Mouse (Mus musculus): ENCODE data around the gene Tmprss11g. TPM values are rescaled to one million over a fixed set of nuclear protein-coding genes. Genes with fewer than 3 reads are reported as not detected.

Tmprss11g gene
- total and polyA plus RNA-seq, 3 experiments = not detected

DNA sequence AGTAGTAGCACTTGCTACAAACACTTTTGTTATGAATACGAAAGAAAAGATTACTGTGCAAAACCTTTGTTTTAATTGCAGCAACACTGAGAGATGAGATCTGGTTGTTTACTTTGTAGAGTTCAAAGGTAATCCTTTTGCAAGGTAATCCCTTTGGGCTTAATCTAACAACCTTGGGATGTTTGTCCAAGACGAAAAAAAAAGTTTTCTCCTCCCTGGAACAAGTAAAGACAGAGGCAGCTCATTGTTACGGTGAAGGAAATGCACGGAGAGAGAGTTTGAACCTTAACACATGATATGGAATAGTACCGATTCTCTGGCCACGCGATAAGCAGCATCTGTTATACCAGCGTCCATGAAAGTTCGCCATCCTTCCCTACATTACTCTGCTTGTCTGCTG, 44.5 kb downstream of the Tmprss11g start:
- Histone ChIP-seq H3K27me3 (ENCODE audit: control insufficient read depth in 1 of 2, insufficient read depth in 2 of 2, low read length in 2 of 2) (no peaks in the 10 kb centered on the region), H3K4me3 (ENCODE audit: control insufficient read depth in 1 of 2, insufficient read depth in 1 of 2, low read depth in 2 of 2, low read length in 2 of 2) (no peak overlapping the region), H3K9me3 (replicated peaks; ENCODE audit: insufficient read depth, low read length) (no peaks in the 10 kb centered on the region), H3K79me2 (ENCODE audit: control insufficient read depth, insufficient read depth, low read length, poor library complexity) (no peaks in the 10 kb centered on the region), H3K9ac (ENCODE audit: control insufficient read depth, low read depth, low read length, poor library complexity, severe bottlenecking) (no peak overlapping the region), H3K27ac (ENCODE audit: control insufficient read depth, low read depth, low read length) (no peak overlapping the region), H3K36me3 (ENCODE audit: control insufficient read depth in 1 of 2, insufficient read depth in 2 of 2, low read length in 2 of 2) (no peaks in the 10 kb centered on the region), H3K4me1 (ENCODE audit: control insufficient read depth in 1 of 2, insufficient read depth in 2 of 2, low read length in 2 of 2) (no peaks in the 10 kb centered on the region)
- TF ChIP-seq MAFK (IDR thresholded peaks at IDR 0.05; ENCODE audit: borderline replicate concordance, low read depth, low read length) (no peak), TCF12 (IDR thresholded peaks at IDR 0.05; ENCODE audit: low read depth, low read length) (no peak), SIN3A (IDR thresholded peaks at IDR 0.05; ENCODE audit: low read length) (no peak)
- DNase-seq (ENCODE audit: low read depth, low spot score) = no peak

DNA sequence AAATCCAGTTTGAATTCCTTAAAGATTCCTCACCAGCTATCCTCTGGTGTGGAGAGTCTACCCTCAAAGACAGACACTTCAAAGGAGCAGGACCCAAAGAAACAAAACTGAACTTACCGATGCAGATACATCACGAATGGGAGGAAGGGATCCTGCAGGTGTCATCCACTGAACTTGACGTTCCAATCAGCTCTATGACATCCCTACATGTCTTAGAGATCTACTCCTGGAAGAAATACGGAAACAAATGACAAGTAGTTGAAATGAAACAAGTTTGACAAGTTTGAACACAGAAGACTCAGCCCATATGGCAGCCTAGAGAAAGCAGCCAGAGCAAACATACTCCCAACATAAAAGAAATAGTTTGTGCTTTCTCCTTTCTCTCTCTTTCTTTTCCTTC, 49.5 kb downstream of the Tmprss11g start, which contains the start of gene Tmprss11a:
TSS of gene Tmprss11a (minus strand) at position 101 of the 400 bp plus-strand sequence.
- no peak for TF ChIP-seq CHD1 (IDR thresholded peaks at IDR 0.05; ENCODE audit: low read depth, low read length)
- no peak for TF ChIP-seq CHD2 (IDR thresholded peaks at IDR 0.05; ENCODE audit: low read length)
- Histone ChIP-seq H3K4me3 (ENCODE audit: control insufficient read depth in 1 of 2, insufficient read depth in 1 of 2, low read depth in 2 of 2, low read length in 2 of 2) (no peak within 1 kb of the TSS), H3K4me1 (ENCODE audit: control insufficient read depth in 1 of 2, insufficient read depth in 2 of 2, low read length in 2 of 2) (no peaks in the 10 kb centered on the region), H3K27me3 (ENCODE audit: control insufficient read depth in 1 of 2, insufficient read depth in 2 of 2, low read length in 2 of 2) (no peaks in the 10 kb centered on the region), H3K36me3 (ENCODE audit: control insufficient read depth in 1 of 2, insufficient read depth in 2 of 2, low read length in 2 of 2) (no peaks in the 10 kb centered on the region), H3K9ac (ENCODE audit: control insufficient read depth, low read depth, low read length, poor library complexity, severe bottlenecking) (no peak within 1 kb of the TSS), H3K79me2 (ENCODE audit: control insufficient read depth, insufficient read depth, low read length, poor library complexity) (no peaks in the 10 kb centered on the region), H3K9me3 (replicated peaks; ENCODE audit: insufficient read depth, low read length) (no peaks in the 10 kb centered on the region), H3K27ac (ENCODE audit: control insufficient read depth, low read depth, low read length) (no peak within 1 kb of the TSS)
- DNase-seq (ENCODE audit: low read depth, low spot score) = no peak

DNA sequence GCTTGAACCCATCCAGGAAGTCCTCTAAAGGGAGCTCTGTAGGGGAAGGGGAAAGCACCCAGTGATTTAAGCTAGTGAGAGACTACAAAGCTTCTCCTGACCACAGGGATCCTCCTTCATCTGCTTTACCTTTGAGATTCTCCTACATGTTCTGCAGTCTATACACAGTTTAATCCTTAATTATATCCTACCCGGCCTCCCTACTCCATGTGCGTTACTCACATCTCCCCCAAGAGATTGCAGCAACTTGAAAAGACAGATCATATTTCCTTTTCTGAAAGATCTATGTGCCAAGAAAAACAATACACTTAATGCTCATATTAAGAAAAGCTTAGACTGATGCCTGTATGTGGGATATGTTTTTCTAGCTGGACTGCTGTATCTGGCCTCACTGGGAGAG, 79.1 kb downstream of the Tmprss11g start:
- H3K4me1 ChIP-seq (ENCODE audit: control insufficient read depth in 1 of 2, insufficient read depth in 2 of 2, low read length in 2 of 2) = no peaks in the 10 kb centered on the region

DNA sequence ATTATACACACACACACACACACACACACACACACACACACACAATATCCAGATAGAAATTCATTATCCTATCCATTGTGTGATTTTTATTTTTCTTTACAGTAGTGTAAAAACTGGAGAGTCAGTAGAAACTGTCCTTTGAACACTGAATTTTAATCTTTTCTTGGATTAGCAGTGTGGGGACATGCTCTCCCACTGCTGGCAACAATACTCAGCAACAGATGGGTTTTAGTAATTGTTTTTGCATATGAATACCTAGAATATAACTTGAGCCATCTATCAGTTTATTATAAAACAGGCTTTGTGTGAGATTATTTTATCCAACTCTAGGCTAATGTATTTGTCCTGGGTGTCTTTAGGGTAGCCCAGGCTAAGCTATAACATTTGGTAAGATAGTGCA, 79.9 kb downstream of the Tmprss11g start:
- TF ChIP-seq MYB (IDR thresholded peaks at IDR 0.05; ENCODE audit: low read depth, low read length) = no peak
- TF ChIP-seq MAX (IDR thresholded peaks at IDR 0.05; ENCODE audit: low read length) = no peak
- TF ChIP-seq SIN3A (IDR thresholded peaks at IDR 0.05; ENCODE audit: low read length) = no peak
- no peak for TF ChIP-seq ETS1 (IDR thresholded peaks at IDR 0.05; ENCODE audit: low read depth, low read length)
- TF ChIP-seq MAZ (IDR thresholded peaks at IDR 0.05; ENCODE audit: low read depth, low read length) = no peak
- no peak for TF ChIP-seq POLR2AphosphoS2 (IDR thresholded peaks at IDR 0.05; ENCODE audit: low read length)
- TF ChIP-seq NRF1 (IDR thresholded peaks at IDR 0.05; ENCODE audit: insufficient read depth, low read depth, low read length, poor library complexity, severe bottlenecking) = no peak
- no peak for TF ChIP-seq MYC (IDR thresholded peaks at IDR 0.05; ENCODE audit: low read depth, low read length)
- TF ChIP-seq RAD21 (IDR thresholded peaks at IDR 0.05; ENCODE audit: low read depth, low read length) = no peak
- no peak for TF ChIP-seq POLR2AphosphoS5 (IDR thresholded peaks at IDR 0.05; ENCODE audit: borderline replicate concordance, low read depth, low read length)
- TF ChIP-seq CHD1 (IDR thresholded peaks at IDR 0.05; ENCODE audit: low read depth, low read length) = no peak
- no peak for TF ChIP-seq RCOR1 (IDR thresholded peaks at IDR 0.05; ENCODE audit: low read depth, low read length)
- no peak for TF ChIP-seq TBP (IDR thresholded peaks at IDR 0.05; ENCODE audit: low read depth, low read length)
- TF ChIP-seq CTCF (IDR thresholded peaks at IDR 0.05 in 2 of 3, conservative IDR thresholded peaks at IDR 0.05 in 1 of 3; ENCODE audit: control insufficient read depth in 1 of 3, insufficient read depth in 1 of 3, low read depth in 2 of 3, low read length in 3 of 3, poor library complexity in 1 of 3, severe bottlenecking in 1 of 3) = no peak
- TF ChIP-seq BHLHE40 (IDR thresholded peaks at IDR 0.05; ENCODE audit: borderline replicate concordance, low read depth, low read length) = no peak
- no peak for TF ChIP-seq MXI1 (IDR thresholded peaks at IDR 0.05; ENCODE audit: low read depth, low read length)
- TF ChIP-seq HCFC1 (IDR thresholded peaks at IDR 0.05; ENCODE audit: low read depth, low read length) = no peak
- no peaks in the 10 kb centered on the region for H3K4me1 ChIP-seq (ENCODE audit: control insufficient read depth in 1 of 2, insufficient read depth in 2 of 2, low read length in 2 of 2)
- no peak overlapping the region for H3K27ac ChIP-seq (ENCODE audit: control insufficient read depth, low read depth, low read length)
- no peak overlapping the region for H3K4me3 ChIP-seq (ENCODE audit: control insufficient read depth in 1 of 2, insufficient read depth in 1 of 2, low read depth in 2 of 2, low read length in 2 of 2)
- no peaks in the 10 kb centered on the region for H3K79me2 ChIP-seq (ENCODE audit: control insufficient read depth, insufficient read depth, low read length, poor library complexity)
- no peaks in the 10 kb centered on the region for H3K9me3 ChIP-seq (replicated peaks; ENCODE audit: insufficient read depth, low read length)
- H3K9ac ChIP-seq (ENCODE audit: control insufficient read depth, low read depth, low read length, poor library complexity, severe bottlenecking) = no peak overlapping the region
- no peaks in the 10 kb centered on the region for H3K36me3 ChIP-seq (ENCODE audit: control insufficient read depth in 1 of 2, insufficient read depth in 2 of 2, low read length in 2 of 2)
- H3K27me3 ChIP-seq (ENCODE audit: control insufficient read depth in 1 of 2, insufficient read depth in 2 of 2, low read length in 2 of 2) = no peaks in the 10 kb centered on the region
- no peak for DNase-seq (ENCODE audit: low read depth, low spot score)

More for the DNA sequence above, 79.1 kb downstream of the Tmprss11g start:
- TF ChIP-seq NELFE (IDR thresholded peaks at IDR 0.05; ENCODE audit: low read depth, low read length) (no peak), EP300 (IDR thresholded peaks at IDR 0.05; ENCODE audit: low read depth in 1 of 2, low read length in 2 of 2) (no peak), MXI1 (IDR thresholded peaks at IDR 0.05; ENCODE audit: low read depth, low read length) (no peak), ETS1 (IDR thresholded peaks at IDR 0.05; ENCODE audit: low read depth, low read length) (no peak)
- Histone ChIP-seq H3K27ac (ENCODE audit: control insufficient read depth, low read depth, low read length) (no peak overlapping the region), H3K9ac (ENCODE audit: control insufficient read depth, low read depth, low read length, poor library complexity, severe bottlenecking) (no peak overlapping the region), H3K4me3 (ENCODE audit: control insufficient read depth in 1 of 2, insufficient read depth in 1 of 2, low read depth in 2 of 2, low read length in 2 of 2) (no peak overlapping the region), H3K79me2 (ENCODE audit: control insufficient read depth, insufficient read depth, low read length, poor library complexity) (no peaks in the 10 kb centered on the region), H3K9me3 (replicated peaks; ENCODE audit: insufficient read depth, low read length) (no peaks in the 10 kb centered on the region), H3K36me3 (ENCODE audit: control insufficient read depth in 1 of 2, insufficient read depth in 2 of 2, low read length in 2 of 2) (no peaks in the 10 kb centered on the region), H3K27me3 (ENCODE audit: control insufficient read depth in 1 of 2, insufficient read depth in 2 of 2, low read length in 2 of 2) (no peaks in the 10 kb centered on the region)
- DNase-seq (ENCODE audit: low read depth, low spot score) = no peak

Data from MEL (cell line).